Mouse (Mus musculus) lung, postnatal 10 days (tissue): ENCODE results near the gene Txlna.
A peak's percentile ranks its signal among the peaks of the same experiment; 100 is the strongest.

ENCODE experiments used
- DNase-seq: peaks from one replicate; pipeline ENCODE4 v3.0.0; 2021

Gene Txlna

GRCm38 (mm10) chr4:129640638-129641467 is at the start of gene Txlna:
Gene Txlna (minus strand): TSS chr4:129641065.
- peak; percentile 99 for DNase-seq

- DNase-seq = no peak
Measured at GRCm38 (mm10) chr4:129684531-129684930, 43.7 kb upstream of the Txlna start.

- DNase-seq = no peak
Measured at GRCm38 (mm10) chr4:129683901-129684493, 43.1 kb upstream of the Txlna start.

DNA sequence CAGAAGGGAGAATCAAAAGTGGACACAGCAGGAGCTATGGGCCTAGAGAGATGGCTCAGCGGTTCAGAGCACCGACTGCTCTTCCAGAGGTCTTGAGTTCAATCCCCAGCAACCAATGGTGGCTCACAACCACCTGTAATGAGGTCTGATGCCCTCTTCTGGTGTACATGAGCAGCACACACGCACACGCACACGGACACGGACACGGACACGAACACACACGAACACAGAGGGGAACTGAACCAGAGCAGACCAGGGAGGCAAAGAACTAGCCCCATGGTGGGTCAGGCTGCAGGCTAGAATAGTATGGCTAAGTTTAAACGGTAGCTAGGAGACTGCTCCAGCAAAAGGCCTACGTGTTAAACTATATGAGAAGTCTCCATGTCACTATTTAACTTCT is 41.0 kb upstream of the Txlna start:
- no peak for DNase-seq

- no peak for DNase-seq
Measured at GRCm38 (mm10) chr4:129672878-129673449, 32.1 kb upstream of the Txlna start.

DNA sequence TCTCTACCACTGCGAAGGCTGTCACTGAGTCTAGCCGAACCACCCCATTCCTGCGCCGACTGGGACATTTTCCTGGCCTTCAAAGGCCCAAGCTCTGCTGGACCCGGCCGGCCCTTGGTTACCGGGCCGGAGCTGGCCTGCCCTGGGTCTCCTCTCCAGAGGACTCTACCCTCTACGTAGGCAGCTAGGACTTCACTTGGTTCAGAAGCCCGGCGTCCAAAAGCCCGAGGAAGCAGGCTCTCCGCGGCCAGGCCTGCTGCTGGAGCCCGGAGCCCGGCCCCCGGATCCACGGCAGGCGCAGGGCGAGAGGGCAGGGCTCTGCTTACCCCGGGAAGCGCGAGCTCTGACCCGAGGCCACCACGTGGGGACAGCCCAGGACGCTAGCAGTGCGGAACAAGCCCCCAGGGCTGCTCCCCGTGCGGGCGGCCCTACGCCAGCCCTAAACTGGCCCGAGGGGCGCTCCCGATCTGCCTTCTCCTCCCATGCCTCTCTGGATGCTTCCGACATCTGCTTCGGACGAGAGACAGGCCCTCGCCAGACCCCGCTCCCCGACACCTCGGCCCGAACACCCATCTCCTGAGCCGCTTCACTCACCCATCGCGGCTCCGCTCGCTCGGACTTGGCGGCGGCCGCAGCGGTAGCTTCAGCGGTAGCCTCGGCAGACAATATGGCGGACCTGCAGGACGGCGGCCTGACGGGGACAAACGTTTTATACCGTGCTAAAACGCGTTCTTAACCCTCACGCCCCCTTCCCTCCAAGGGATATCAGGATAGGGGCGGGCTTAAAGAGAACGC is 31.4 kb upstream of the Txlna start, which contains the start of gene Kpna6:
Kpna6 (minus strand) TSS at position 685 of the 795 bp plus-strand sequence.
- peak; percentile 95 for DNase-seq

DNA sequence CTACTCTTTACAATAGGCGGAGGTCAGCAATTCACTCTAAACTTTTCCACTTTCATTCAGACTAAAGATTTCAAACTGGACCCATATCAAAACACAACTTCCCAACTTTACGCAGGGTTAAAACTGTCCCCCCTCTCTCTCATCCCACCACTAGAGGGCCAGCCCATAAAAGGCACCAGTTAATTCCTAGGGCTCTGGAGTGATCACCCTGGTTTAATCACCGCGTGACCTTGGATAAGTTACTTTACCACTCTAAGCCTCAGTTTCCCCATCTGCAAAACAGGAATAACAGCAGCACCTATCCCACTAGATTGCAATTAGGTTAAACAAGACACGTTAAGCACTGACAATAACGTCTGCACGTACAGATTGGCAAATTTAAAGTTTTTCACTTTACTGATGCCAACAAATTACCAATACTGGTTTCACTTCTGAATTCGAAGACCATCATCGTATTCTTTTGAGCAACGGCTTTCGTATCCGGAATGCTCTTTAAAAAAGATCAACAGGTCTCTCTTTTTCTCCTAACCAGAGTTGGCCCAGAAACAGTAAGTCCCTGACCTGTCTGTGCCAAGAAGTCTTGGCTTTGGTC is 30.7 kb upstream of the Txlna start:
- DNase-seq = peak; percentile 76

DNA sequence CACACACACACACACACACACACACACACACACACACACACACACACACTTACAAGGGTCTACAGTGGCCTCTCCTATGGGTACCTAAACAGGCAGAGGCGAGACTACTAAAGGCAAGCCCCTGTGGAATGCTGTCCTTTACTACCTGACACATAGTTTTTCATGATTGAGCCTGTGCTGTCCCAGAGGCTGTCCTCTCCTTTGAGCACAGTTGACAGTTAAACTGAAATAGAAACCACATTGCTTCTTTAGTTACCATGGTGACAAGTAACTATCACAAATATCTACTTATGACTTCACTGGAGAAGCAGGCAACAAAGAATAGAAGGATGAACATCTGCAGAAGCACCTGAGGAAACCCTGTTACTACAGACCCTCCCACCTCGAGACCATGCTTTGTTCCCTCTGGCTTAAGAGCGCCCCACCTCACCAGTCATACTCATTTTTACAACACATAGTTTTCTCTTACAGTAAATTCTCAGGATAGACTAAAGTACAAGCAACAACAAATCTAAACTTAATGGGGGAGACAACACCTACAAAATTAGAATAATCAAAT is 21.5 kb upstream of the Txlna start:
- no peak for DNase-seq

- no peak for DNase-seq
Measured at GRCm38 (mm10) chr4:129661584-129661983, 20.7 kb upstream of the Txlna start.

DNA sequence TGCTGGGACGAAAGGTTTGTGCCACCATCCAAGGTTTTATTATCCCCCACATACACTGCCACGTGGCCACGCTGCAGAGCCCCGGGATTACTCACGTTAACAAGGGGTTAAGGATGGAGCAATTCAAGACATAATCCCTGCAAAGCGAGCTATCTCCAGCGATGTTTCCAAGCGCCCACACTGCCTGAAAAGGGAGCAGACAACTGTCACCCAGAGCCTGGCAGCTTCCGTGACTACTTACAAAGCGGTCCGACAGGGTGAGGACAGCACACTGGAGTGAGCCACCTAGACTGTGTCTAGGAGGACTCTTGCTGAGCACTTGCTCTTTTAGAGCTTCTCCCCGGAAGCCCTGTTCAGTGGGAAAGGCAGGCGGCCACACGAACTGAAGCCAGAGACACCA is 13.9 kb upstream of the Txlna start:
- DNase-seq = no peak

GRCm38 (mm10) chr4:129650359-129650758 is 9.5 kb upstream of the Txlna start:
- DNase-seq = no peak

DNA sequence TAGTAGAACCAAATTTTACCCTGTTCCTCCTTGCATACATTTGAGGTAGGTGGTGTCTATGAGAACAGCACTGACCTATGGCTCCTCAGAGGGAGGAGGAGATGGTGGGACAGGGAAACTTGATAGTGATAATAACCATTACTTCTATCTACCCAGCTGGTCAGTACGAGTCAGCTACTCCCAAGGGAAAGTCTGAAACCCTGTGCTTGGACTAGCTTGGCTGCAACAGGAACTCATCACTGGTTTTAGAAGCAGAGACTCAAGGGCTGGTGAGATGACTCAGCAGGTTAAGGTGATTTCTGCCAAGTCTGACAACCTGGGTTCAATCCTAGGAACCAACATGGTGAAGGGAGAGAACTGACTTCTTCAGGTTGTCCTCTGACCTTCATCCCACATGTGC is 7.8 kb upstream of the Txlna start:
- DNase-seq = no peak

DNA sequence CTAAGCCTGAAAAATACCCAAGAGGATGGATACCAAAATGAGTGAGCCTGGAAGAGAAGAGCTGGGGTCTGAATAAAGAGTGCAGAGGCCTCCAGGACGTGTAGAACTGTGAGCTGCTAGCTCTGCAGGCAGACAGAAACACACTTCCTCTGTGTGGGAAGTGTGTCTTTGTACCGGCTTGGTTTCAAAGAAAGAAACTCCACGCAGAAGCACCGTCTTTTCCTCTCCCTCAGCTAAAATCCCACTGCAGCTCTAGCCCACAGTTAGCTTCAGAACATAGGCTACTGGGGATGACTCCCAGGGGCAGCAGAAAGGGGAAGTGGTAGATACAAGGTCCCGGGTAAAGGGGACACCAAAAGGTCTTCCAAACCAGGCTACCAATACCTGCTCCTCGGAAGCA is 4.3 kb upstream of the Txlna start:
- DNase-seq = no peak

GRCm38 (mm10) chr4:129641756-129642155 is 891 bp upstream of the Txlna start:
- peak; percentile 60 for DNase-seq

DNA sequence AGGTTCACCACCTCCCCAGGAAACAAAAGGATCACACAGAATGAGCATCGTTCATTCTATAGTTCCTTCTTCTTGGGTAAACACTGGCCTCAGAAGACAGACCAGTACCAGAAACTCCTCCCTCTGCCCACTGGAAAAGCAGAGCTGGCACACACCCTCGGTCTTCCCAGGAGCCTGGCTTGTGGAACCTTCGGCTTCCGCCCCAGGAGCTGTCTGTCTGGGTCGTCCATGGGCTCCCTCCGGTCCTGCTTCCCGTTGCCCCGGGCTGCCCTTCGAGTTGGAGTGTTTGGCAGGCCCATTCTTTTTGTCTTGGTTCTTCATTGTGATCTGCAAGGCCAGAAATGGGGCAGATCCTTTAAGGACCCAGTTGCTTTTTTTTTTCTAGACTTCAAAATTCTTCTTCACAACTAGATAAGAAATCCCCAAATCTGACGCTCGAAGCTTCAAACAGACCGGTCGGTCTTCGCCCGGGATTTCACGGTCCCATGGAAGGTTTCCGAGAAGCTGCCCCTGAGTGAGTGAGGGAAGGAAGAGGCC is 696 bp downstream of the Txlna start:
- DNase-seq = peak; percentile 73

DNA sequence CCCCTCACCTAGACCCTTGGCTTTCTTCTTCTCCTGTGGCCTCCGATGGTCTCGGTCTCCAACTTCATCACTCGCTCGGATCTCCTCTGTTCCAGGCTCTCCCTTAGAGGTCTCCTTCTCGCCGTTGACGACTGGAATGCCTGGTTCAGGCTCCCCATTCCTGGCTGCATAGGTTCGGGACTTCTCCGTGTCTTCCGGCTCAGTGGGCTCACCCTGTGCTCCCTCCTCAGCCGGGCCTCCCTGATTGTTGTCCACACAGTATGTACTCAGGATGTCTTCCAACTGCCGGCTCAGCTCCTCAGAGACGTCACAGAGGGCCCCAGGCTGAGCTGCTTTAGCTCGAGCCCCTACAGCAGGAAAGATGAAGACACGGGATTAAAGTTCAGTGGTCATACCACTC is 1.6 kb downstream of the Txlna start:
- DNase-seq = no peak

GRCm38 (mm10) chr4:129633852-129634251 is 7.0 kb downstream of the Txlna start:
- DNase-seq = no peak

DNA sequence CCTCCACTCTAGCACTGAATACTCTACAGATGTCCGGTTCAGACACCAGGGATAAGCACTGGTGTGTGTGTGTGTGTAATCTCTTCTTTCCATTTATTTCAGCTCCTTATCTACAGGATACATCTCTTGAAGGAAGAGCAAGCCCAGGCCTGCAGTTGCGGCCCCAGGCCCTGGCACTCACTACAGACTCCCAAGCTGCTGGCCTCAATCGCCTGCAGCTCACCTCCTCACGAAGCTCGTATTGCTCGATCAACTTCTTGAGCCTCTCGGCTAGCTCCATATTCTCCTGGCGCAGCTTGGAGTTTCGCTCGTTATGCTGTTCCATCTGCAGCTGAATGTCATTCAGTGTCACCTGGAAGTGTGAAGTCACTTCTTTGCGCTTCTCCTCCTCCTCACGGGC is 9.0 kb downstream of the Txlna start:
- DNase-seq = no peak

DNA sequence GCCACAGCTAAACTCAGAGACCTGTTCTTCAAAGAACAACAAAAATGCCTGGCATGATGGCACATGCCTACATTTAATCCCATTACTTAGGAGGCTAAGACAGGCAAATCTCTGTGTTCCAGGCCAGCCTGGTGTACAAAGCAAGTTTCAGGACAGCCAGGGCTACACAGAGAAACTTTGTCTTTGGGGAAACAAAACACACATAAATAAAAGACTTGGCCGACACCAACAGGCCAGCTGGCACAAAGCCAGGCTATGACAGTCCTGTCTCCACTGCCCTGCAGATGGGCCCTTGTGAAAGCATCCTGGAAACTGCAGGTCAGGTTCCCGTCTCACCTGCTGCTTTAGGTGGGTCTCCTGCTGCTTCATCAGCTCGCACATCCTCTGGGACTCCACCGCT is 9.9 kb downstream of the Txlna start:
- DNase-seq = peak; percentile 70

DNA sequence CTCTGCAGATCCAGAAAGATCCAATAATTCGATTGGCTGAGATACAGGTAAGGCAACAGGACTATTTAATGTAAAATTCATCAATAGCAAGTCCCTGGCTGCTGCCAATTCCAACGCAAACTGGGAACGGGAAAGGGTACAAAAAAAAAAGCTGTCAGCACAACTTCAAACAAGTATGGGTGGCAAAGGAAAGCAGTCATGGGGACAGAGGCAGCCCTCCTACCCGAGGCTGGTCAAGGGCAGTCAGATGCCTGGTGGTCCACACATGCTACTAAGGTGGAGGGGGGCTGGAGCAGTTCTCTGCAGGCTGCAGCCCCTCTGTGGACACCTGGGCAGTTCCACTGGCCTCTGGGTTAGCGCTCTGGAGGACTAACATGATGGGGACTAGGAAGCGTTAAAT is 14.8 kb downstream of the Txlna start:
- DNase-seq = no peak

- DNase-seq = no peak
Measured at GRCm38 (mm10) chr4:129625496-129625895, 15.4 kb downstream of the Txlna start.

- DNase-seq = peak; percentile 66
Measured at GRCm38 (mm10) chr4:129625029-129625370, 15.9 kb downstream of the Txlna start.
